Mouse (Mus musculus): ENCODE measurements around the gene Sepsecs. TPM values are rescaled to one million over a fixed set of nuclear protein-coding genes. Genes with fewer than 3 reads are reported as not detected.

The Sepsecs gene
- polyA plus RNA-seq, 1 experiment: 0.03 TPM

DNA sequence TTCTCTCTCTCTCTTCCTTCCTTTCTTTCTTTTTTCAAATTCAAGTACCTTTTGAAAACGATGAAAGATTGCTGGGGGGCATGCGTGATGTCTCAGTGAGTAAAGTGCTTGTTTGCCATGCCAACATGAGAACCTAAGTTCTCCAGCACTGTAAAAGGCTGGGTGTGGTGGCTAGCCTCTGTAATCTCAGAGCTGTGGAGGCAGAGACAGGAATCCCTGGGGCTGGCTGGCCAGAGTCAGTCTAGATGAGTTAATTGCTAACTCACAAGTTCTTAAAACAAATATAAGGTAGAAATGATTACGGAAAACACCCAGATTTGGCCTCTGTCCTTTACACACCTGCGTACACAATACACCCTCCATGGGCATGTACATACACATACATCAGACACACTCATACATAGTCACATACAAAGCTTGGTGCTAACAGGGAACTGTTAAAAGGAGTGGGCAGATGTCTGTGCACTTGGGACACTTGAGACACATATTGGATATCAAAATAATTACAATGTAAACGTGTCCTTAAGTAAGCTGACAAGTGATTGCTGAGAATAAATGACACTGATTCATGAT lies 9.1 kb upstream of the Sepsecs start:
- TF ChIP-seq GATA1 (IDR thresholded peaks at IDR 0.05; ENCODE audit: low read length) (no peak), TAL1 (IDR thresholded peaks at IDR 0.05; ENCODE audit: low read length) (no peak)
- no peaks in the 10 kb centered on the region for H3K36me3 ChIP-seq (ENCODE audit: control insufficient read depth)
- H3K9me3 ChIP-seq (ENCODE audit: control insufficient read depth, low read length): no peaks in the 10 kb centered on the region
- peaks cover 7% of the 10 kb centered on the region for H3K27me3 ChIP-seq (ENCODE audit: control insufficient read depth)
- no peaks in the 10 kb centered on the region for H3K4me1 ChIP-seq (ENCODE audit: control insufficient read depth)
- no peak overlapping the region for H3K4me3 ChIP-seq (replicated peaks)

DNA sequence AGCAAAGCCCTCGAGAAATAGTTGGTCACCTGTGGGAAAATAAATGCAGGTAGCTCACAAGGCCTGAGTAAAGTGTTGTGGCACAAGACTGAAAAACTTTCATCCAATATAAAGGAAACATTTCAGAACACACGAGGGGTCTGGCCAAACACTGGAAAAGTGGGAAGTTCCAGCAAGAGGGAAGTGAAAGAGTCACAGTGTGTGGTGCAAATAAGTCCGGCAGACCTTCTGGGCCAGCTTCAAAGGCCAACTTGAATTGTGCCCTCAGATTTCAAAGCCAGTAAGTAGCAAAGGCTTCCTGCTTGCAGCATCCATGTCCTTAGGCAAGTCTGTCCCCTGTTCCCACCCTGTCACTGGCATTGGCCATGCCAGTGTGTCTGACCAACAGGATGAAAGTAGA lies 7.6 kb upstream of the Sepsecs start:
- H3K36me3 ChIP-seq (ENCODE audit: control insufficient read depth): no peaks in the 10 kb centered on the region
- peaks cover 12% of the 10 kb centered on the region for H3K27me3 ChIP-seq (ENCODE audit: control insufficient read depth)
- H3K4me3 ChIP-seq (replicated peaks): no peak overlapping the region
- TF ChIP-seq TAL1 (IDR thresholded peaks at IDR 0.05; ENCODE audit: low read length) (no peak), GATA1 (IDR thresholded peaks at IDR 0.05; ENCODE audit: low read length) (no peak)
- H3K4me1 ChIP-seq (ENCODE audit: control insufficient read depth): no peaks in the 10 kb centered on the region
- no peaks in the 10 kb centered on the region for H3K9me3 ChIP-seq (ENCODE audit: control insufficient read depth, low read length)

DNA sequence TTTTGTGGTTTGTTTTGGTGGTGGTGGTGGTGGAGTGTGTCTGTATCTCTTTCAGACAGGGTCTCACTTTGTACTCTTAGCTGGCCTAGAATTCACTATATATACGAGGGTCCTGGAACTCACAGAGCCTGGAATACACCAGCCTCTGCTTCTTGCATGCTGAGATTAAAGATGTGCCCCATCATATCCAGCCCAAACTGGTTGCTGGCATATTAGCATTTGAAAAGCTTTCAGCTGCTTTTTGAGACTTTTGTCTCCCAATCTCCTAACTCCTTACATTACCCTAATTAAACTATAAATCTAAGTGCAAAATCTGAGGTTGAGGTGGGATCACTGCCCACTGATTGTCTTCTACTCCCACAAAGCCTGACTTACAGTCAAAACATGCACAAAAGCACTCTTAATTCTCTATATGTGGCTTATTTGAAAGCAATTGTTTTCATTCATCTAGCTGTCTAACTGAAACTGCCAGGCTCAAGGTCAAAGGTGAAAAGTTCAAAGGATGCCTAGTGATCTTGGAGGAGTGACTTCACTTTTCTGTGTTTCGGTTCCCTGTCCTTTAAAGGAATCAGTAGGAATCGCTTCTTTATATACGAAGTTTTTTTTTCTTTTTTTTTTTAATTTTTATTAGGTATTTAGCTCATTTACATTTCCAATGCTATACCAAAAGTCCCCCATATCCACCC lies 5.0 kb upstream of the Sepsecs start:
- no peaks in the 10 kb centered on the region for H3K36me3 ChIP-seq (ENCODE audit: control insufficient read depth)
- peaks cover 4% of the 10 kb centered on the region for H3K4me1 ChIP-seq (ENCODE audit: control insufficient read depth)
- no peaks in the 10 kb centered on the region for H3K9me3 ChIP-seq (ENCODE audit: control insufficient read depth, low read length)
- H3K27me3 ChIP-seq (ENCODE audit: control insufficient read depth): peaks cover 10% of the 10 kb centered on the region
- TF ChIP-seq TAL1 (IDR thresholded peaks at IDR 0.05; ENCODE audit: low read length): no peak
- H3K4me3 ChIP-seq (replicated peaks): no peak overlapping the region

GRCm38 (mm10) chr5:52673341-52673740 lies 3.8 kb upstream of the Sepsecs start:
- Histone ChIP-seq H3K4me1 (ENCODE audit: control insufficient read depth) (peaks cover 13% of the 10 kb centered on the region), H3K27me3 (ENCODE audit: control insufficient read depth) (peaks cover 10% of the 10 kb centered on the region), H3K36me3 (ENCODE audit: control insufficient read depth) (no peaks in the 10 kb centered on the region), H3K4me3 (replicated peaks) (no peak overlapping the region), H3K9me3 (ENCODE audit: control insufficient read depth, low read length) (no peaks in the 10 kb centered on the region)
- no peak for TF ChIP-seq GATA1 (IDR thresholded peaks at IDR 0.05; ENCODE audit: low read length)
- no peak for TF ChIP-seq TAL1 (IDR thresholded peaks at IDR 0.05; ENCODE audit: low read length)

DNA sequence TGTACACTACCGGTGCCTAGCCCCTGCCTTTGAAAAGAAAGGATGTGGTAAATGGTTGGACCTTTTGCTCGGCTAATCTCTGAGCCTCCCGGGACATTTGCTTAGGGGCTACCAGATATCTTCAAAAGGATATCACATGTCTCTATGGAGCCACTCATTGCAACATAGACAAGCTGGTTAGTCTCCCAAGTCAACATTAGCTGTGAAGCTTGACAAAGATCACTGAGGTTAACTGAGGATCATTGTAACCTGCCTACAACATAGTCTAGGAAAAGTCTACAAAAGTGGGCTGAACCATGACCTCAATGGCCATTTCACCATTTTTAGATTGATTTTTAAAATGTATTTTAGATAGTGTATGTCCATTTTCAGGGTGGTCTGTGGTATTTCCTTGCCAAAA lies 1.2 kb upstream of the Sepsecs start:
- peaks cover 13% of the 10 kb centered on the region for H3K36me3 ChIP-seq (ENCODE audit: control insufficient read depth)
- H3K4me1 ChIP-seq (ENCODE audit: control insufficient read depth): peaks cover 19% of the 10 kb centered on the region
- no peak for TF ChIP-seq TAL1 (IDR thresholded peaks at IDR 0.05; ENCODE audit: low read length)
- no peak for TF ChIP-seq GATA1 (IDR thresholded peaks at IDR 0.05; ENCODE audit: low read length)
- H3K9me3 ChIP-seq (ENCODE audit: control insufficient read depth, low read length): no peaks in the 10 kb centered on the region
- H3K4me3 ChIP-seq (replicated peaks): no peak overlapping the region
- H3K27me3 ChIP-seq (ENCODE audit: control insufficient read depth): peaks cover 10% of the 10 kb centered on the region

- H3K36me3 ChIP-seq (ENCODE audit: control insufficient read depth): peaks cover 45% of the 10 kb centered on the region
- peaks cover 19% of the 10 kb centered on the region for H3K4me1 ChIP-seq (ENCODE audit: control insufficient read depth)
- no peak overlapping the region for H3K4me3 ChIP-seq (replicated peaks)
- no peak for TF ChIP-seq TAL1 (IDR thresholded peaks at IDR 0.05; ENCODE audit: low read length)
- TF ChIP-seq GATA1 (IDR thresholded peaks at IDR 0.05; ENCODE audit: low read length): no peak
- no peaks in the 10 kb centered on the region for H3K9me3 ChIP-seq (ENCODE audit: control insufficient read depth, low read length)
- H3K27me3 ChIP-seq (ENCODE audit: control insufficient read depth): no peaks in the 10 kb centered on the region
Measured at GRCm38 (mm10) chr5:52666766-52667165, 2.7 kb downstream of the Sepsecs start.

- no peaks in the 10 kb centered on the region for H3K9me3 ChIP-seq (ENCODE audit: control insufficient read depth, low read length)
- H3K4me3 ChIP-seq (replicated peaks): no peak overlapping the region
- H3K36me3 ChIP-seq (ENCODE audit: control insufficient read depth): peaks cover 78% of the 10 kb centered on the region
- H3K27me3 ChIP-seq (ENCODE audit: control insufficient read depth): no peaks in the 10 kb centered on the region
- H3K4me1 ChIP-seq (ENCODE audit: control insufficient read depth): no peaks in the 10 kb centered on the region
- TF ChIP-seq GATA1 (IDR thresholded peaks at IDR 0.05; ENCODE audit: low read length) (no peak), TAL1 (IDR thresholded peaks at IDR 0.05; ENCODE audit: low read length) (no peak)
Measured at GRCm38 (mm10) chr5:52657957-52658356, 11.6 kb downstream of the Sepsecs start.

GRCm38 (mm10) chr5:52657336-52657735 lies 12.2 kb downstream of the Sepsecs start:
- TF ChIP-seq TAL1 (IDR thresholded peaks at IDR 0.05; ENCODE audit: low read length) (no peak), GATA1 (IDR thresholded peaks at IDR 0.05; ENCODE audit: low read length) (no peak)
- peaks cover 81% of the 10 kb centered on the region for H3K36me3 ChIP-seq (ENCODE audit: control insufficient read depth)
- no peaks in the 10 kb centered on the region for H3K9me3 ChIP-seq (ENCODE audit: control insufficient read depth, low read length)
- no peak overlapping the region for H3K4me3 ChIP-seq (replicated peaks)
- H3K4me1 ChIP-seq (ENCODE audit: control insufficient read depth): no peaks in the 10 kb centered on the region
- no peaks in the 10 kb centered on the region for H3K27me3 ChIP-seq (ENCODE audit: control insufficient read depth)

DNA sequence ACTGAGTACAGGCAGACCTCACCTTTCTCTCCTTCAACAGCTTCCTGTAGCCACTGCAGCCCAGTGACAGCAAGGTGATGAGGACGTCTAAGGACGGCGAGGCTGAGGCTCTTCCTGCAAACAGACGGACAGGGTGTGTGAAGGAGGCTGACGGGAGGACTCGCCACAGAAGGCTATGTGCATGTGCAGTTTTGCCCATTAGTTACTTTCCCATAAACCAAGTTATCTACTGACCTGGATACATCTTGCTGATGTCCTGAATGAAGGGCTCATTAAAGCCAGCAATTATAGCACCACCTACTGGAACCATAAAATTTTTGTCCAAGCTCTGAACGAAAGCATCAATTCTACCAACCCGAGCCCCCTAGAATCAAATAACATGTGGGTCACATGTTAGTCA lies 13.5 kb downstream of the Sepsecs start:
- peaks cover 81% of the 10 kb centered on the region for H3K36me3 ChIP-seq (ENCODE audit: control insufficient read depth)
- H3K27me3 ChIP-seq (ENCODE audit: control insufficient read depth): no peaks in the 10 kb centered on the region
- H3K4me1 ChIP-seq (ENCODE audit: control insufficient read depth): no peaks in the 10 kb centered on the region
- no peak for TF ChIP-seq GATA1 (IDR thresholded peaks at IDR 0.05; ENCODE audit: low read length)
- TF ChIP-seq TAL1 (IDR thresholded peaks at IDR 0.05; ENCODE audit: low read length): no peak
- no peak overlapping the region for H3K4me3 ChIP-seq (replicated peaks)
- H3K9me3 ChIP-seq (ENCODE audit: control insufficient read depth, low read length): no peaks in the 10 kb centered on the region

All from erythroblast, embryonic 14.5 days (primary cell).